Mouse (Mus musculus) forelimb bud, embryonic 11.5 days (tissue): Measurements from ENCODE around the gene Il33.
"Not testable (repeated sequence)": the region's sequence is repeated elsewhere in the genome, so short reads cannot be mapped to it uniquely, and the experiment has no call there.

Experiments used
- DNase-seq: peaks from one replicate; pipeline ENCODE4 v3.0.0-alpha.2; 2012; ENCODE audit warnings: low read depth, low spot score

Il33 gene

DNA sequence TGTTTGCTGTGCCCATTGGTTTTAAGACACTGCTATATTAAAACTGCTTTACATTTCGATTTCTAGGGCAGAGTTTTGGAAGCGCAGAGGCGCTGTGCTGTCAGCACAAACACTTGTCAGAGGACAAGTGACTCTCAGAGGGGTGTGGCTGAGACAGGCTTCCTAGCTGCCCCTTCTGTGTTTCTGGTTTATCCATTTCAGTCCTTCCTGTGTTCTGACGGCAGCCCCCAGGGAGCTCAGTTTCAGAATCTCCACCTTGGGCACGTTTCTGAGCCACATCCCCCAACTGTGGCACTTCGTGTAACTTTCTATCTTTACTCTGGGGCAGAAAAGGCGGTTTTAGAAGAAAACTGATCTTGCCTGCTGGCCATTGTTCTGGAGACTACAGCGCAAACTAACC lies 12.5 kb downstream of the Il33 start:
- no peak for DNase-seq

DNA sequence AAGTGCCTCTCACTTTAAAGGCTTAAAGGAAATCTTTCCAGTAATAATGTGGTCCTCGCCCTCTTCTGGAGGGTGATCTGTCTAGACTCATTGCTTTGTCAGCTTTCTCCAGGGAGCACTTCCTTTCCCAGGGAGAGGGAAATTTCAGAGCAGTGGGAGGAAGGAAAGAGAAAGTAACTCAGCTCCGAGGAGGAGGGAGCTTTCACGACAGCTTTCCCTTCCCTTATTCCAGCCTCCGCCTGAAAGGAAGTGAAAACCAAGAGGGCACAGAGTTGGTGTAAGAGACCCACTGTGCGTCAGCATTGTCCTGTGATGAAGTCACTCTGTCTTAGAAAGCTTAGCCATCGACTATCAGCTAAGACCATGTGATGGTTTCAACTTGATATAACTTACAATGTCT lies 15.3 kb downstream of the Il33 start:
- no peak for DNase-seq

DNA sequence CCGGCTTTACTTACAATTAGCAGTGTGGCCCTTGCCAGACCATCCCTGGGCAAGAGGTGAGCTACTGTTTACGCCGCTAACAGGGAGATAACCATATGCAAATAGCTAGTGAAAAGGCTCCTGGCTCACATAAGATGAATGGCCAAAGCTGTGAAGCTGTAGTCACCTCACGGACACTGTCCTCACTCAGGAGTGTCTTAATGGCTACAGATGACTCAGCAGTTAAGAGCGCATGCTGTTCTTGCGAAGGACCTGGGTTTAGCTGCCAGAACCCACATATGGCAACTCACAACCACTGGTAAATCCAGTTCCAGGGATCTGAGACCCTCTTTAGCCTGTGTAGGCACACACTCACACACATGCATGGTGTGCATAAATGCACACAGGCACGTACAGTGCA lies 16.3 kb downstream of the Il33 start:
- DNase-seq = no peak

DNA sequence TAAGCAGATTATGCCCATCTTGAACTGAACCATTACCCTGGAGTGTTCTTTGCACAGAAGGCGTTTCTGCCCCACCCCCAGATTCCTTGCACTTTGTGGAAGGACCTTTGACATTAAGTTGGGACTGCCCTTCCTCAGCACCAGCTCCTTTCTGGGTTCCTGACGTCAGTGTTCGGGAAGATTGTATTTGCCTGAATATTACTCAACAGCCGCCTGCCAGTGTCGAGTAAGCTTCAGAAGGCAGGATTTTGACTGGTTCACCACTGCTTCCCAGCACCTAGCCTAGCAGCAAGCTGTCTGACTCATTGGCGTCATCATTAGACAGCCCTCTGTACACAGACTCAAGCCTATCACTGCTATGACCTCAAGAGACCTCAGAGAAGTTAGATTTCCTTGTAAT lies 17.4 kb downstream of the Il33 start:
- no peak for DNase-seq

DNA sequence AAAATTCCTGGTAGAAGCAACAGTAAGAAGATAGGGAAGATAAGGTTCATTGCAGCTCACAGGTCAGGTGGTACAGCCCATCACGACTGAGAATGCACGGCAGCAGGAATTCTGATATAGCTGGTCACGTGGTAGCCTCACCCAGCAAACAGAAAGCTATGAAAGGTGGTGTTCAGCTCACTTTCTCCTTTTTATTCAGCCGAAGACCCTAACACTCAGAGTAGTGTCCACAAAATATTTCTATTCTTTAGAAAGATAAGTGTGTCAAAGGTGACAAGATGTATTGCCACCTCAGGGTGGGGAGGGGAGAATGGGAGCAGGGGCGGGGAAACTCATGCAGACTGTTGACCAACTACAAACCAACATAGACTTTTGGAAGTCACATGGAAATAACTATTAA lies 19.5 kb downstream of the Il33 start:
- DNase-seq = no peak

DNA sequence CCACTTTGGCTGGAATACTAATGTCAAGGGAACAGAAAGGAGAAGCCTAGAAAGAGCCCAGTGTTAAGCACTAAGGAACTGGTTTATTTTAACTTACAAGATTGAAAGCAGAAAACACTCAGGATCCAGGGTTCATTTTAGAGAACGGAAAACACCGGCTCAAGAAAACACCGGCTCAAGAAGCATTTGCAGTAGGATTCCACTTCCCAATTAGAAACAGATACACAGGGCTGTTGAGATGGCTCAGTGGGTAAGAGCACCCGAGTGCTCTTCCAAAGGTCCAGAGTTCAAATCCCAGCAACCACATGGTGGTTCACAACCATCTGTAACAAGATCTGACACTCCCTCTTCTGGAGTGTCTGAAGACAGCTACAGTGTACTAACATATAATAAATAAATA lies 20.0 kb downstream of the Il33 start:
- DNase-seq = not testable (repeated sequence)

DNA sequence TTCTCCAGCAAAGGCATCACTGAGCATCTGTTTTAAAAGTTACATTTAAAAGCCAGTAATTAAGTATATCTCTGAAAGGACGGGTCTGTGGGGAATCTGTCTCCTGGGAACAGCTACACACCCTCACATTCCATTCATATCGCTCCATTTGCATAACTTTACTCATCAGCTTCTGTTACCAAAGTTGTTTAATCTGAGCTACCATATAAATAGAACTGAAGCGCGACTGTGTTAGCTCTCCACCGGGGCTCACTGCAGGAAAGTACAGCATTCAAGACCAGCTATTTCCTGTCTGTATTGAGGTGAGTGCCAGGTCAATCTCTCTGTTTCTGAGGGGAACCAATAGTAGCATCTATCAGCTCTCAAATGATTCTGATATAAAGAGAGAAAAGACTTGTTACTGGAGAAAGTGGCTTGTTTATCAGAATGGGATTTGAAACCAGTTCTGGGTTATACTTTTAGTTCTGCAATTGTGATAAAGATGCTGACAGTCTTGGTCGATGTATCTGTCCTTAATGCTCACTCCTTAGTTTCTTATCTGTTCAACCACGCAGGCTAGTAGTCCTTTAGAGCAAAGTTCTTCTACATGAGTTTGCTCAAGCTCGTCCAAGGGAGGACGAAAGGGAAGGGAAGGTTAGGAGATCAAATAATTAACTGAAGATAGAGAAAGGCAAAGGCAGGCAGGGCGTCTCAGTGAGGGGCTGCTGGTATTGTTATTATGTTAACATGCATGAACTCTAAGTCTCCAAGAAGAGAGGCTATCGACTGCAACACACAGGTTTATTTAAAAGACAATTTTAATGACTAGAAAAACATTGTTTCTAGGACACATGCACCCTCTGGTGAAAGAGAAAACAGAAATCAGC lies 20.9 kb downstream of the Il33 start:
- DNase-seq = no peak

DNA sequence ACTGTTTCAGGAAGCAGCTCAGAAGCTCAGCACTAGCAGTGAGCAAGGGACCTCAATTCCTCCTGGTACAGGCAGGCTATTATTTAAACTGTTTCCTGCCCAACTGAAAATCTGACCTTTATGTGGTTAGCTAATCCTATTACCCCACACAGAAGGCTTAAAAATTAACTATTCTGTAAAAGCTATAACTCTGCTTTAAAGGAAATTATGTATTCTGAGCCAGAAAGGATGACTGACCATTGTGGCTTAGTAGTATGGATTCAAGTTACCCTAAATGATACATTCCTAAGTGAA lies 21.5 kb downstream of the Il33 start:
- DNase-seq = no peak

DNA sequence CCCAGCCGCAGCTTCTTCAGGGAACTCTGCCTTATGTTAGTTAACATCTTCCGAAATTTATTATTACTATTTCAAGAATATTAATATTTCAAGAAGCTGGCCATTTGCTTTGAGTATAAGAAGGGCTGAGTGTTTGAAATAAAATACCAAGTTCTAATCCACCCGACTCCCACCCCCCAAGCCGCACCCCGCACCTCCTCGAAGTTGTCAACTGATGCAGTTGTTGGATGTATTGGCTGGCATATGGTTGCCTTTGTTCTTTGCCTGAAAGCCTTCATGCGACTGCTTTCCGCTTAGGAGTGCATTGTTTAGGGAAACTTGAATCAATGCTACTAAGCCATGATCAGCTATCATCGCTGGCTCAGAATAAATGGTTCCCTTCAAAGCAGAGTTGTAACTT lies 22.1 kb downstream of the Il33 start:
- DNase-seq = no peak

DNA sequence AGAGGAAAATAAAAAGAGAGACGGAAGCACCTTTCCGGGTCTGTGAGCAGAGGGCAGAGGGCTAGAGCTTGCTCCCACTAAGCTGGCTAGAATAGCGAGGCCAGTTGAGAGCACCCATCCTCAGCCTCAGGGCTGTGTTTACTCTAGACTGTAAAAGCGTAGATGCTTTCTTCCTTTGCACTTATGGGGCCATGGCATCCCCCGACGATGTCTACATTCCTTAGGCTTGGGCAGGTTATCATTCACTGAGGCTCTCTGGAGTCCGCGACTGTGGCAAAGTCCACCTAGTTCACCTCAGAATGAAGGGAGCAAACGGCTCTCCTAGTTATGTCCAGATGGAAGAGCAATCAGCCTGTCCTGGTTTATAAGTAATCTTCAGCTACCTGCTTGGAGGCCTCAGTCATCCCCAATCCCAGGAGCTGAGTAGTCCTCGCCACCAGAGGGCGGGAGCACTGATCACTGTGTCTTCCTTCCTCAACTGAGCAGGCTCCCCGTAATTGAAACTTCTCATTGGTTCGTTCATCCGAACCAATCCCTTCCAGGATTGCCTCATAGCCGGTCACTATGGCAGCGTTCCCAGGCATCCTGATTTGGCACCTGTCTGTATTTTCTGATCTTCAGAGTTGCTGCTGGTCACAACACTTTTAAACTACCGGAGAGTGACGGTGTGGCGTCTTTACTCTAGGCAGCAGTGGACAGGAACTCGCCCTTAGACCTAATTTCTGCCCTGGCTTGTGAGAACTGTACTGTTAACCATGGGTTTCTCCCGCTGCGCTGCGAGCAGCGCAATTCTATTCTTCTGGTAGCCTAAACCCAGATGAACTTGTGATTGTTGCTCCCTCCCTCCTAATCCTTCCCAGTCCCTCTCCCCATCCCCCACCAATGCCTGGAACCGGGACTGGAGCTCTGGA lies 23.2 kb downstream of the Il33 start:
- DNase-seq = peak; percentile 77

DNA sequence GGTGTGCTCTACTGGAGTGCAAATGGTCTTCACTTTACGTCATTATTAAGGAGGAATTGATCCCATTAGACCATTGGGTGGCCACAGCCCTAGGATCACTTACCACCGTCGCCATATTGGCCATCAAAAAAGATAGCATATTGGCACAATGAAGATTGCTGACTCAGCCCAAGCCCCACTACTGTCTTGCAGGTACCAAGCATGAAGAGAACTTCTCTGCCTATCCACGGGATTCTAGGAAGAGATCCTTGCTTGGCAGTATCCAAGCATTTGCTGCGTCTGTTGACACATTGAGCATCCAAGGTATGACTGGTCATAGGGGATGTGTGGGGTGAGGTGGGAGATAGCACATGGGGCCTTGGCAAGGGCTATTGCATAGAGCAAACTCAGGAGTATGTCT lies 27.6 kb downstream of the Il33 start:
- DNase-seq = no peak

DNA sequence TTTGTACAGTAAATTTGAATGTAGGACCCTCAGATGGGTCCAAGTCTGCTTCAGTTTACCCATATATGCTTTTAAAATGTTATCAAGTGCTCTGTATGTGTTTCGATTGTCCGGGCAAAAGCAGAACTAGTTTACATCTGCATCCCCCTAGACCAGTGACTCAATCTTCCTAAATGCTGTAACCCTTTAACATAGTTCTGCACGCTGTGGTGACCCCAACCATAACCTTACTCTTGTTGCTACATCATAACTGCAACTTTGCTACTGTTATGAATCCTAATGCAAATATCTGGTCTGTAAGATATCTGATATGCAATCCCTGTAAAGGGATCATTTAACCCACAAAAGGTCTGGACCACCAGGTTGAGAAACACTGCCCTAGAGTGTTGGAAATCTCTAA lies 28.9 kb downstream of the Il33 start:
- no peak for DNase-seq

DNA sequence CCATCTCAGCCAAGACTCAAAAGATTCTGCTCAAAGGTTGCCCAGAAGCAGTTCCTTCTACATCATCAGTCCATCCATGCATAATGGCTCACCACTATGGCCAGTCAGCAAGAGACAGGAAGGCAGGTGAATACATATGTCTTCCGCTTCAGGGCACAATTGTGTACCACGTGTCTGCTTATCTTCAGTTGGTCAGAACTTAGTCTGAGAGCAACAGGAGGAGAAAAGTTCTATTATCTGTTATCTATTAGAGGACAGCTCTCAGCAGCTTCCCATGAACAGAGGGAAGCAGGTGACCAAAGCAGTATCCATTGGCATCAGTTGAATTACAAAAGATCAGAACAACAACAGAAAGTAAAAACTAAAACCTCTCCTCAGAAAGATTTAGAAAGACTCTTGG lies 30.5 kb downstream of the Il33 start:
- DNase-seq = no peak

DNA sequence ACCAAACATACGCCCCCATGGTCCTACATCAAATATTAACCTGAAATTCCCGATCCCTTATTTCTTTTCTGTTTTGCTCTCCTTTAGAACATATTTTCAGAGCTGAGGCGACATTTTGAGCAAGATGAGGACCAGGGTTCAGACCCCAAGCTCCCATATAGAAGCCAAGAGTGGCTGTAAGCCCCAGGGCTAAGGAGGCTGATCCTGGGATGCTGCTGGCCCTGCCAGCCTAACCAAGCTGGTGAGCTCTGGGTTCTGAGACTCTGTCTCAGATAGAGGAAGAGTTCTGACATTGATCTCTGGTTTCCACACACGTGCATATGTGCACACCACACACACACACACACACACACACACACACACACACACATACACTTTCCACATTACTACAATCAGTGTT lies 36.0 kb downstream of the Il33 start:
- no peak for DNase-seq

DNA sequence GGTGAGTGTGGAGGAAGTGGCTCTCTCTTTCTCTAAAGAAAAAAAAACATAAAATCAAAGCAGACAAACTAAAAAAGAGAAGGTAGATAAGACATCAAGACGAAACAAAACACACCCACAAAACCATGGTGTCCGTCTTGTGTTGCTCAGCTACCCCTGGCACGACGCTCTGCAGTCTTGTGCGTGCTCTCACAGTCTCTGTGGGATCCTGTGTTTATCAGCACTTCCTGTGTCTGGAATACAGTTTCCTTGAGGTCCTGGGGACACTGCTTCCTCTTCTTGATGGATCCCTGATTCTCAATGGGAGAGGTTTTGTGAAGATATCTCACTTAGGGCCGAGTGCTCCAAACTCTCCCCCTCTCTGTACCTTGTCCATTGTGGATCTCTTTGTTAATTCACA lies 36.9 kb downstream of the Il33 start:
- DNase-seq = no peak

DNA sequence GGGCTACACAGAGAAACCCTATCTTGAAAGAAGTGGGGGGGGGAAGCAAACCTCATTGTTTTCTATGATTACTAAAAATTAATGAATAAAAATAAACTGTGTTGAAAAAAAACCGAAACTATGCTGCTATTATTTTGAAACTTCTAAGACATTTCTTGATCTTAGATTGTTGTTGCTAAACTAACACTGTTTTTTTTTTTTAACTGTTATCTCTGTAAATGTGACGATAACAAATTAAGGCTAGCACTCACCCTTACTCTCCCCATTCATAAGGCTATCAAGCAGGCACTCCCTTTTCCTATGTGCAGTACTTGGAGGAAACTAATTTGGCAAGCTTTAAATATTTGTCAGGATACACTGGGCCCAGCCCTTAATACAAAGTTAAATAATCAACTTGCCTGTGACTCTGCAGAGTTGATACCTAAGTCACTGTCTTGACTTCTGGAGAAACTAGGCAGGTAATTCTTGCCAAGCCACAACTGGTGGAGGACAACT lies 38.7 kb downstream of the Il33 start:
- no peak for DNase-seq

DNA sequence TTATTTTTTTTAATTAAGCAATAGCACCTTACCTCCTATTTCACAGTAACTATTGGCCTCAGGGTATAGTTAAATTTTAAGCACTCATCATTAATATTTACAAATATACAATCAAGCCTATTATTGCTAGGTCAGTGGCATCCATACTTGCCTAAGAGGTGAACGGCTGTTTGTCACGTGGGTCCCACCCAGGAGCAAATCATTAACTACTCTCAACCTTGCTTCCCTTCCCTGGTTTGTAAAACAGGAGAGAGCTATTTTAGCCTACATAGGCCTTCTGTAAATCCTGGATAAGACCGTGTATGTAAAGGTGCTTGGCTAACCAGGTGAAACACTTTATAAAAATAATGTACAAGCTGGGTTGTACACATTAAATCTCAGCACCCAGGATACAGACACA lies 43.0 kb downstream of the Il33 start:
- no peak for DNase-seq

DNA sequence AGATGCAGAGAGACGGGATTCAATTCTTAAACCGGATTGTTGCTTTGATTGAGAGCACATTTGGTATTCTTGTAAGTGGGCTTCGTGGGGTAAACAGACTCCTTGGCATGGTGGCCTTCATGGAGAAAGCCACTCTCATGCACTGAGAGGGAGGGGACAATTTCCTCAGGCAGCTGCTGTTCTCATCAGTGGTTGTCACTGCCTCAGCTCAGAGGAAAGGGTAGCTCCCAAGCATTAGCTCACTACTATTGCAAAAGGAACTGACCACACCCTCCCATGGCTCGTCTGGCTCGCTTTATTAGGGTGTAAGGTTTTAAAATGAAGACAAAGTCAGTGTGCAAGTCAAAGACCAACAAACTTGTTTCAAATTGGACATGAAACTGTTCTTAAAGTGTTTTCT lies 48.5 kb downstream of the Il33 start:
- no peak for DNase-seq

DNA sequence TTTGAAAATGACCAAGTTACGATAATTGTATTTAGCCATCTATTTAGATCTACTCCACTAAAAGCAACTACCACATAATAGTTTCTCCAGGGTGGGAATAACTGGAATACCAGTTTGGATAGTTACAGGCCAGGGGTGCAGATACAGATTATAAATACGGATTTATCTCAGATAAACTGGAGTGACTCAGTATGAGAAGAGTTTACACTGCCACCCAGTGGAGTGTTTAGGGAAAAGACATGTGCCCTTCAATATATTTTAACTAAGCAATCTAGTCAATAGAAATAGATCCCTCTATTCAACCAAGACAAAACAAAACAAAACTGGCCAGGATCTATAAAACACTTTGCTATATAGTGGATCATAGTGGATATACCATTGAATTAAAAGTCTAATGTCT lies 53.9 kb downstream of the Il33 start:
- peak; percentile 10 for DNase-seq

DNA sequence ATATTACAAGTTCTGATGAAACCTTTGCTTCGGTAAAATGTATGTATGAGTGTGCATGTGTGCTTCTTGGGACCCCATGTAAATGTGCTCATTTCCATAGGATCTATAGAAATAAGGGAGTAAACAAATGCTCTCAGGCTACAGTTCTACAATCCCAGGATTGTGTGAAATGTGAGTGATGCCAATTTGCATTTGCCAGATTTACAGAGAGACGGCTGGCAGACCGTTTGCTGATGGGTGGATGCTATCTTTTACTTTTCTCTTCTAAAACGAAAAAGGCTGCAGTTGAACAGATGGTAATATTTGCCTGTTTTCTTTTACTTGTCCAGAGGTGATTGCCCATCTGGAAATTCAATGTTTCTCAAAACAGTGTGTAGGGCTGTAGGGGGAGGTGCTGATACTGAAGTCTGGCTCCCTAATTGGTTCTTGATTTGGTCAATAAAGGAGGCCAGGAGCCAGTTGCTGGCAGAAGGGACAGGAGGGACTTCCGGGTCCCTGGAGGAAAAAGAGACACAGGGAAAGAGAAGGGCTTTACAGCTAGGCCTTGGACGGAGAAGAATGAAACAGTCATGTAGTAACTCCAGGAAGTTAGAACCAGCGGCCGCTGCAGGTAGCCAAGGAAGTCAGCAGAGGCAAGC lies 54.7 kb downstream of the Il33 start:
- DNase-seq = peak; percentile 4

DNA sequence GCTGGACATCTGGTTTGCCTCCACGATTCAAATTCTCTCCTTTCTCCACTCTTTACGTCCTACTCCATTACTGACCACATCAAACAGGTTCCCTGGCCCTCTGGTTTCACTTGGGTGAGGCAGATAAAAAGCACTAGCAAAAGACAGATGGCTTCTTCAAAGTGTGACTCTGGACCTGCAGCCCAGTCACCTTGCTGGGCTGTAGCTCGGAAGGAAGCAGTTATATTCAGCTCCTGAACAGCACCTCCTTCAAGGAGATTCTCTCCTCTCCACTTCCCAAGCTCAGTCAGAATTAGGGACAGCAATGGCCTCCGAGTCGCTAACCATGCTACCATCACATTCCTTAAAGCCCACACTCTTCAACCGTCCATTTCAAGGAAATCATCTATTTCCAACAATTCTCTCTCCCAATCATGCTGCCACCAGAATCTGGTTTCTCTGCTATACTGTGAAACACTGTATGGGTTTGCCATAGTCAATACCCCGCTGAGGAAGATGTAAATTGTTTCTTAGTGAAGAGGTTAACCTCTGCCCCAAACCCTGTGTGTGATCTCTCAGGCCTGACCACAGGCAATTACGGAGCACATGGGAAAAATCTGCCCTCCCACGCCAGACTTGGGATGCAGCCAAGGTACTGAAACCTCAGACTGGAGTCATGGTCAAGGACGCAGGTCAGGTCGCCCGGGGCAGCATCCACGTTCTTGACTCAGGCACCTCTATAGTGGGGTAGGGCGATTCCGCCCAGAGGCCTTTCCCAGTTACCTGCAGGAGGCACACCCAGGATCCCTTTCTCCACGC lies 59.5 kb downstream of the Il33 start:
- DNase-seq = peak; percentile 3
